Mouse (Mus musculus) small intestine, adult 2 months (tissue): ENCODE data around the gene Mybphl. TPM values are rescaled to one million over a fixed set of nuclear protein-coding genes. Genes with fewer than 3 reads are reported as not detected.

Source experiments
- H3K27ac ChIP-seq: fragments of 200-500 bp; 2 replicates; pipeline ENCODE4 v1.5.1; 2012; ENCODE audit warnings: low read depth, low read length, control low read depth, inconsistent platforms; ENCODE audit not compliant: insufficient read depth
- H3K27me3 ChIP-seq: fragments of 200-500 bp; 2 replicates; pipeline ENCODE4 v1.6.1; 2012; ENCODE audit warnings: mild to moderate bottlenecking, moderate library complexity, low read length, inconsistent platforms; ENCODE audit not compliant: control insufficient read depth, insufficient read depth
- H3K36me3 ChIP-seq: fragments of 200-500 bp; 2 replicates; pipeline ENCODE4 v1.6.1; 2012; ENCODE audit warnings: mild to moderate bottlenecking, low read length, control low read depth, inconsistent platforms; ENCODE audit not compliant: control insufficient read depth, insufficient read depth
- H3K4me1 ChIP-seq: fragments of 200-500 bp; 2 replicates; pipeline ENCODE4 v1.6.1; 2012; ENCODE audit warnings: low read length, inconsistent platforms, mixed read lengths; ENCODE audit not compliant: control insufficient read depth, insufficient read depth, insufficient read length
- H3K4me3 ChIP-seq: fragments of 200-500 bp; 2 replicates; pipeline ENCODE4 v1.5.1; 2012; ENCODE audit warnings: low read depth, mild to moderate bottlenecking, control low read depth, inconsistent platforms, low read length, moderate library complexity
- CTCF ChIP-seq: fragments of 200-500 bp; IDR thresholded peaks from 2 replicates; pipeline ENCODE4 v1.5.1; 2012; ENCODE audit warnings: low read depth, mild to moderate bottlenecking, control low read depth, inconsistent platforms, low read length, moderate library complexity, mixed read lengths; ENCODE audit not compliant: insufficient replicate concordance, insufficient read length; ENCODE audit errors: extremely low read depth
- POLR2A ChIP-seq: fragments of 200-500 bp; IDR thresholded peaks from 2 replicates; pipeline ENCODE4 v1.6.1; 2012; ENCODE audit warnings: low read depth, mild to moderate bottlenecking, control low read depth, inconsistent platforms, low read length, moderate library complexity
- WGBS: fragments of 180-500 bp; shearing (Covaris S2); methylation state at CpG from one replicate; pipeline ENCODE4 v1.1.7; 2018; 5-methylcytosine and 5-hydroxymethylcytosine counted together
- polyA plus RNA-seq: library from polyadenylated mRNA; depleted of rRNA; stranded (reverse); fragments of >200 nt; gene quantifications from 2 replicates; pipeline ENCODE4 v1.2.3, GENCODE M21; 2012

The Mybphl gene
- polyA plus RNA-seq, 1 experiment: not detected

- H3K27me3 ChIP-seq: no peaks in the 10 kb centered on the region
- no peaks in the 10 kb centered on the region for H3K36me3 ChIP-seq
- H3K4me1 ChIP-seq: peaks cover 3% of the 10 kb centered on the region; the same call in 1 of the 2 replicates
- WGBS: 91% methylated on average over 5 of the region's 5 CpGs
- no peak for TF ChIP-seq CTCF
- no peak for TF ChIP-seq POLR2A
- H3K27ac ChIP-seq: no peak overlapping the region
- H3K4me3 ChIP-seq: no peak overlapping the region
Observed at GRCm38 (mm10) chr3:108400442-108400841, 35.7 kb downstream of the Mybphl start.

GRCm38 (mm10) chr3:108401692-108402527 is 37.2 kb downstream of the Mybphl start:
- Histone ChIP-seq H3K4me3 (no peak overlapping the region), H3K27me3 (no peaks in the 10 kb centered on the region), H3K27ac (no peak overlapping the region), H3K4me1 (peaks cover 3% of the 10 kb centered on the region; the same call in 1 of the 2 replicates), H3K36me3 (no peaks in the 10 kb centered on the region)
- TF ChIP-seq POLR2A (0 out of 2 replicates have a peak, but pooled peaks have one; percentile 7), CTCF (peak; percentile 96; the same call in 1 of the 2 replicates)
- WGBS: 27% methylated on average over 22 of the region's 22 CpGs

- H3K4me1 ChIP-seq: peaks cover 3% of the 10 kb centered on the region; the same call in 1 of the 2 replicates
- H3K4me3 ChIP-seq: no peak overlapping the region
- 94% methylated on average over 15 of the region's 15 CpGs for WGBS
- no peak for TF ChIP-seq POLR2A
- TF ChIP-seq CTCF: no peak
- no peak overlapping the region for H3K27ac ChIP-seq
- H3K27me3 ChIP-seq: no peaks in the 10 kb centered on the region
- no peaks in the 10 kb centered on the region for H3K36me3 ChIP-seq
Observed at GRCm38 (mm10) chr3:108402528-108402920, 37.8 kb downstream of the Mybphl start.

GRCm38 (mm10) chr3:108405536-108406305 is 41.0 kb downstream of the Mybphl start:
- peaks cover 3% of the 10 kb centered on the region; the same call in 1 of the 2 replicates for H3K4me1 ChIP-seq

GRCm38 (mm10) chr3:108406306-108406885 is 41.7 kb downstream of the Mybphl start:
- Histone ChIP-seq H3K4me3 (no peak overlapping the region), H3K4me1 (peaks cover 3% of the 10 kb centered on the region; the same call in 1 of the 2 replicates), H3K27ac (no peak overlapping the region), H3K27me3 (no peaks in the 10 kb centered on the region), H3K36me3 (no peaks in the 10 kb centered on the region)
- no peak for TF ChIP-seq POLR2A
- no peak for TF ChIP-seq CTCF
- WGBS: 90% methylated on average over 24 of the region's 24 CpGs

More at GRCm38 (mm10) chr3:108405536-108406305, 41.0 kb downstream of the Mybphl start:
- WGBS: 61% methylated on average over 14 of the region's 14 CpGs
- H3K4me3 ChIP-seq: no peak overlapping the region
- H3K36me3 ChIP-seq: no peaks in the 10 kb centered on the region
- TF ChIP-seq CTCF (no peak), POLR2A (no peak)
- no peaks in the 10 kb centered on the region for H3K27me3 ChIP-seq
- no peak overlapping the region for H3K27ac ChIP-seq

- no peaks in the 10 kb centered on the region for H3K27me3 ChIP-seq
- H3K4me1 ChIP-seq: no peaks in the 10 kb centered on the region
- no peak overlapping the region for H3K27ac ChIP-seq
- H3K4me3 ChIP-seq: no peak overlapping the region
- H3K36me3 ChIP-seq: no peaks in the 10 kb centered on the region
- WGBS: 88% methylated on average over 8 of the region's 8 CpGs
- TF ChIP-seq CTCF (no peak), POLR2A (no peak)
Observed at GRCm38 (mm10) chr3:108408517-108409008, 43.9 kb downstream of the Mybphl start.
